Mouse (Mus musculus) CH12.LX (cell line): ENCODE measurements around the gene Celsr3. TPM values are rescaled to one million over a fixed set of nuclear protein-coding genes. Genes with fewer than 3 reads are reported as not detected.
A peak's percentile ranks its signal among the peaks of the same experiment; 100 is the strongest.

ENCODE experiments used
- DNase-seq: peaks from one replicate; pipeline ENCODE4 v3.0.0-alpha.2; 2013; ENCODE audit errors: extremely low read depth
- H3K27ac ChIP-seq: 2 replicates; pipeline ENCODE4 v1.5.1; 2012; ENCODE audit warnings: low read depth, mild to moderate bottlenecking, control low read depth, moderate library complexity; ENCODE audit not compliant: insufficient read depth
- H3K27me3 ChIP-seq: replicated peaks from 2 replicates; pipeline ENCODE3; 2012; ENCODE audit warnings: inconsistent platforms
- H3K36me3 ChIP-seq, 2 experiments: replicated peaks in 1 of 2; 2 replicates each; pipeline versions ENCODE3 to v1.6.1; 2012; ENCODE audit warnings: inconsistent platforms in 1 of 2, low read length in 1 of 2, mild to moderate bottlenecking in 1 of 2, mixed read lengths in 1 of 2, moderate library complexity in 1 of 2; ENCODE audit not compliant: control insufficient read depth in 1 of 2, insufficient read depth in 1 of 2
- H3K4me1 ChIP-seq, 2 experiments: 2 replicates each; pipeline ENCODE4 v1.6.1; 2012; ENCODE audit warnings: inconsistent platforms in 1 of 2, moderate library complexity in 1 of 2; ENCODE audit not compliant: insufficient read depth in 2 of 2, control insufficient read depth in 1 of 2
- H3K4me2 ChIP-seq: 2 replicates; pipeline ENCODE4 v1.6.1; 2012; ENCODE audit warnings: low read depth, mild to moderate bottlenecking, control low read depth; ENCODE audit not compliant: poor library complexity, insufficient read depth, severe bottlenecking
- H3K4me3 ChIP-seq, 3 experiments: fragments of 150-350 bp in 1 of 3; sonication (generic) in 1 of 3; replicated peaks in 1 of 3; 2 replicates each; pipeline versions ENCODE3 to v1.5.1; 2011 to 2012; ENCODE audit warnings: low read depth in 2 of 3, low read length in 2 of 3, mild to moderate bottlenecking in 2 of 3, moderate library complexity in 2 of 3, control low read depth in 1 of 3, improper control_type of control experiment in 1 of 3, inconsistent platforms in 1 of 3, mixed read lengths in 1 of 3; ENCODE audit not compliant: poor library complexity in 1 of 3
- H3K79me2 ChIP-seq: replicated peaks from 2 replicates; pipeline ENCODE4 v1.6.1; 2012; ENCODE audit warnings: mild to moderate bottlenecking, moderate library complexity; ENCODE audit not compliant: control insufficient read depth, poor library complexity, insufficient read depth, severe bottlenecking; ENCODE audit errors: extremely low read depth
- H3K9ac ChIP-seq: 2 replicates; pipeline ENCODE4 v1.6.1; 2012; ENCODE audit warnings: low read depth, mild to moderate bottlenecking, control low read depth, moderate library complexity; ENCODE audit not compliant: insufficient read depth
- H3K9me3 ChIP-seq: replicated peaks from 2 replicates; pipeline ENCODE3; 2012; ENCODE audit warnings: low read length, inconsistent platforms, mixed read lengths
- CHD1 ChIP-seq: IDR thresholded peaks from 2 replicates; pipeline ENCODE4 v1.6.1; 2012; ENCODE audit warnings: low read depth, low read length, improper control_type of control experiment, inconsistent platforms
- CHD2 ChIP-seq: IDR thresholded peaks from 2 replicates; pipeline ENCODE4 v1.6.1; 2011; ENCODE audit warnings: low read length, improper control_type of control experiment
- CTCF ChIP-seq, 2 experiments: IDR thresholded peaks in 1 of 2; conservative IDR thresholded peaks in 1 of 2; 2 replicates each; pipeline ENCODE4 v1.5.1; 2011 to 2012; ENCODE audit warnings: low read depth in 2 of 2, low read length in 2 of 2, improper control_type of control experiment in 1 of 2, inconsistent platforms in 1 of 2, mild to moderate bottlenecking in 1 of 2, moderate library complexity in 1 of 2
- EP300 ChIP-seq: IDR thresholded peaks from 2 replicates; pipeline ENCODE4 v1.6.1; 2011; ENCODE audit warnings: low read length, improper control_type of control experiment
- ETS1 ChIP-seq: conservative IDR thresholded peaks from 2 replicates; pipeline ENCODE4 v1.6.1; 2012; ENCODE audit warnings: low read depth, mild to moderate bottlenecking, inconsistent platforms, low read length, improper control_type of control experiment, moderate library complexity
- HCFC1 ChIP-seq: IDR thresholded peaks from 2 replicates; pipeline ENCODE4 v1.6.1; 2012; ENCODE audit warnings: low read depth, mild to moderate bottlenecking, inconsistent platforms, low read length, improper control_type of control experiment
- IRF4 ChIP-seq: IDR thresholded peaks from 2 replicates; pipeline ENCODE4 v1.6.1; 2014; ENCODE audit warnings: low read depth, mild to moderate bottlenecking, inconsistent platforms, low read length, improper control_type of control experiment
- JUN ChIP-seq: IDR thresholded peaks from 2 replicates; pipeline ENCODE4 v1.6.1; 2011; ENCODE audit warnings: low read depth, mild to moderate bottlenecking, low read length, improper control_type of control experiment, moderate library complexity; ENCODE audit not compliant: insufficient read depth
- MAFK ChIP-seq: IDR thresholded peaks from 2 replicates; pipeline ENCODE4 v1.6.1; 2011; ENCODE audit warnings: low read length, improper control_type of control experiment; ENCODE audit not compliant: insufficient replicate concordance
- MAX ChIP-seq: IDR thresholded peaks from 2 replicates; pipeline ENCODE4 v1.6.1; 2011; ENCODE audit warnings: low read length, improper control_type of control experiment
- MXI1 ChIP-seq: IDR thresholded peaks from 2 replicates; pipeline ENCODE4 v1.6.1; 2011; ENCODE audit warnings: mild to moderate bottlenecking, low read depth, low read length, improper control_type of control experiment
- PAX5 ChIP-seq: IDR thresholded peaks from 2 replicates; pipeline ENCODE4 v1.6.1; 2012; ENCODE audit warnings: low read length, inconsistent platforms, mixed read lengths
- POLR2A ChIP-seq: IDR thresholded peaks from 2 replicates; pipeline ENCODE4 v1.6.1; 2011; ENCODE audit warnings: low read depth, mild to moderate bottlenecking, improper control_type of control experiment, low read length
- SIN3A ChIP-seq: IDR thresholded peaks from 2 replicates; pipeline ENCODE4 v1.6.1; 2012; ENCODE audit warnings: low read length, improper control_type of control experiment, inconsistent platforms
- TBP ChIP-seq: conservative IDR thresholded peaks from 2 replicates; pipeline ENCODE4 v1.6.1; 2011; ENCODE audit warnings: low read depth, low read length, improper control_type of control experiment
- USF1 ChIP-seq: IDR thresholded peaks from 2 replicates; pipeline ENCODE4 v1.6.1; 2014; ENCODE audit warnings: low read depth, mild to moderate bottlenecking, inconsistent platforms, low read length, improper control_type of control experiment
- ZC3H11A ChIP-seq: IDR thresholded peaks from 2 replicates; pipeline ENCODE4 v1.6.1; 2012; ENCODE audit warnings: low read depth, mild to moderate bottlenecking, inconsistent platforms, low read length, improper control_type of control experiment
- ZKSCAN1 ChIP-seq: IDR thresholded peaks from 2 replicates; pipeline ENCODE4 v1.6.1; 2012; ENCODE audit warnings: low read depth, inconsistent platforms, low read length, improper control_type of control experiment, borderline replicate concordance
- dilution Hi-C: fragments of 300-500 bp; cut with MboI; formaldehyde crosslinking; loops from 2 replicates; pipeline ENCODE4 v1.14.3; 2020; ENCODE audit warnings: low sequenced_read_pairs; ENCODE audit not compliant: extremely low pct_unique_long_range_greater_than_20kb, extremely low pct_ligation_motif_present
- in situ Hi-C: fragments of 300-500 bp; cut with MboI; formaldehyde crosslinking; loops from 3 replicates; pipeline ENCODE4 v1.14.3; 2019; ENCODE audit warnings: low sequenced_read_pairs, low pct_ligation_motif_present, low pct_unique_long_range_greater_than_20kb, mixed read lengths
- polyA plus RNA-seq: library from polyadenylated mRNA; unstranded; fragments of >175 nt; gene quantifications from 2 replicates; pipeline ENCODE4 v1.2.1, GENCODE M21; 2012; ENCODE audit warnings: low read depth; ENCODE audit not compliant: insufficient read length
- total RNA-seq, 2 experiments: library from RNA; depleted of rRNA; stranded (reverse); fragments of 300-350 nt in 1 of 2; fragments of >200 nt in 1 of 2; gene quantifications; 2 replicates each; pipeline ENCODE4 v1.2.3; 2012 to 2014

The Celsr3 gene
- total and polyA plus RNA-seq, 3 experiments = 0.04 TPM; not detected in 2

DNA sequence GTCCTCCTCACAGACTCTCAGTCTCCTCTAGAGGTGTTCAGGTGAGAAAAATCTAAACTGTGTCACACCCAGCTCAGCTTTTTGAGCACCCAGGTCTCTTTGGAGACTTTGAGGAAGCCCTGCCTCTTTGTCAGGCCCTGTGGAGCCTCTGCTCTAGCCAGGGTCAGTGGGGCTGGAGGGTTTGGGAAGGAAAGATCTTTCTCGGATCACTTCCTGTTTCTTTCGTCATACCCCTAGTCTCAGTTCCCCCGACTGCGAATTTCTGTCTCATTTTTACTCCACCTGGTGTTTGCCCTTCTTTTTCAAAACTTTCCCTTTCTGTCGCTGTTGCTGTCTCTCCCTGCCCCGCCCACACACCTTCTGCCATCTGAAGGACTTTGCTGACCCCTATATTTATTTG, 16.4 kb upstream of the Celsr3 start (continued):
- no peak for TF ChIP-seq TBP
- TF ChIP-seq ZC3H11A = no peak
- TF ChIP-seq POLR2A = no peak
- TF ChIP-seq CHD2 = no peak
- peak; percentile 70 for TF ChIP-seq MAFK
- TF ChIP-seq ZKSCAN1 = no peak
- peak; percentile 95 for TF ChIP-seq EP300
- peak; percentile 21; the same call in 1 of the 2 replicates for TF ChIP-seq HCFC1

- peaks cover 13 to 39% of the 10 kb centered on the region in 2 experiments for H3K4me1 ChIP-seq
- no peak overlapping the region for H3K4me2 ChIP-seq
- in situ Hi-C loops (no loop called here), dilution Hi-C loops (no loop called here)
- no peak for DNase-seq
- no peaks in the 10 kb centered on the region for H3K27me3 ChIP-seq
- TF ChIP-seq JUN (no peak), MXI1 (no peak), CHD2 (no peak), EP300 (no peak), PAX5 (no peak), MAFK (no peak), SIN3A (no peak), ZC3H11A (no peak), MAX (no peak), TBP (no peak), CTCF (conservative IDR thresholded peaks at IDR 0.05 in 1 of 2, IDR thresholded peaks at IDR 0.05 in 1 of 2; ENCODE audit: low read depth in 2 of 2, low read length in 2 of 2) (no peak), USF1 (no peak)
- TF ChIP-seq, all 38 proteins: peak for 0
- peak overlapping the region in 1 of 3 experiments; percentile 77 for H3K4me3 ChIP-seq
- no peaks in the 10 kb centered on the region for H3K9me3 ChIP-seq
- no peak overlapping the region for H3K9ac ChIP-seq
- H3K36me3 ChIP-seq = peaks cover 48 to 75% of the 10 kb centered on the region in 2 experiments
- no peak overlapping the region for H3K27ac ChIP-seq
- H3K79me2 ChIP-seq = no peaks in the 10 kb centered on the region
Observed at GRCm38 (mm10) chr9:108810516-108810915, 15.6 kb upstream of the Celsr3 start.

GRCm38 (mm10) chr9:108815557-108815956, 10.6 kb upstream of the Celsr3 start:
- Histone ChIP-seq H3K36me3 (peaks cover 45 to 90% of the 10 kb centered on the region in 2 experiments), H3K4me1 (peaks cover 2 to 18% of the 10 kb centered on the region in 2 experiments; a peak in 2 of 4 replicates)
- no peak for DNase-seq
- in situ Hi-C loops = no loop called here
- TF ChIP-seq IRF4 (no peak), ETS1 (no peak), HCFC1 (no peak), EP300 (no peak), CHD1 (no peak)
- TF ChIP-seq, all 38 proteins: peak for 0
- H3K27me3 ChIP-seq = no peaks in the 10 kb centered on the region
- no peak overlapping the region for H3K27ac ChIP-seq
- dilution Hi-C loops = no loop called here
- H3K4me2 ChIP-seq = no peak overlapping the region
- no peak overlapping the region for H3K4me3 ChIP-seq
- no peak overlapping the region for H3K9ac ChIP-seq
- no peaks in the 10 kb centered on the region for H3K79me2 ChIP-seq
- no peaks in the 10 kb centered on the region for H3K9me3 ChIP-seq
